Mouse (Mus musculus) thymus, adult 2 months (tissue): ENCODE results near the gene Cmtm5. TPM values are rescaled to one million over a fixed set of nuclear protein-coding genes. Genes with fewer than 3 reads are reported as not detected.
"Not testable (repeated sequence)": the region's sequence is repeated elsewhere in the genome, so short reads cannot be mapped to it uniquely, and the experiment has no call there.

Experiments used
- DNase-seq: peaks from one replicate; pipeline ENCODE4 v3.0.0; 2021
- H3K27ac ChIP-seq: fragments of 200-500 bp; 2 replicates; pipeline ENCODE4 v1.5.1; 2012; ENCODE audit warnings: low read length, control low read depth; ENCODE audit not compliant: control insufficient read depth, insufficient read depth
- H3K27me3 ChIP-seq: fragments of 200-500 bp; 2 replicates; pipeline ENCODE4 v1.6.1; 2012; ENCODE audit warnings: mild to moderate bottlenecking, low read length, moderate library complexity, mixed read lengths; ENCODE audit not compliant: control insufficient read depth, insufficient read depth
- H3K36me3 ChIP-seq: fragments of 200-500 bp; 2 replicates; pipeline ENCODE4 v1.6.1; 2012; ENCODE audit warnings: mild to moderate bottlenecking, low read length, moderate library complexity; ENCODE audit not compliant: control insufficient read depth, insufficient read depth
- H3K4me1 ChIP-seq: fragments of 200-500 bp; replicated peaks from 2 replicates; pipeline ENCODE4 v1.6.1; 2012; ENCODE audit warnings: low read length; ENCODE audit not compliant: control insufficient read depth, insufficient read depth
- H3K4me3 ChIP-seq: fragments of 200-500 bp; 2 replicates; pipeline ENCODE4 v1.5.1; 2012; ENCODE audit warnings: mild to moderate bottlenecking, low read length, control low read depth, moderate library complexity; ENCODE audit not compliant: control insufficient read depth, insufficient read depth
- CTCF ChIP-seq: fragments of 200-500 bp; IDR thresholded peaks from 2 replicates; pipeline ENCODE4 v1.5.1; 2012; ENCODE audit warnings: mild to moderate bottlenecking, control low read depth, low read length, moderate library complexity, borderline replicate concordance; ENCODE audit not compliant: control insufficient read depth, poor library complexity, insufficient read depth; ENCODE audit errors: extremely low read depth
- POLR2A ChIP-seq: fragments of 200-500 bp; IDR thresholded peaks from 2 replicates; pipeline ENCODE4 v1.6.1; 2012; ENCODE audit warnings: mild to moderate bottlenecking, low read length, control low read depth, moderate library complexity; ENCODE audit not compliant: control insufficient read depth, poor library complexity, insufficient read depth; ENCODE audit errors: extremely low read depth
- WGBS: fragments of 180-500 bp; shearing (Covaris S2); methylation state at CpG from one replicate; pipeline ENCODE4 v1.1.7; 2018; 5-methylcytosine and 5-hydroxymethylcytosine counted together
- polyA plus RNA-seq: library from polyadenylated mRNA; depleted of rRNA; stranded (reverse); fragments of >200 nt; gene quantifications from 2 replicates; pipeline ENCODE4 v1.2.3, GENCODE M21; 2012

Gene Cmtm5
- polyA plus RNA-seq, 1 experiment, result 0.67 TPM

- WGBS, result 92% methylated on average over 15 of the region's 15 CpGs
- no peak overlapping the region for H3K4me3 ChIP-seq
- no peaks in the 10 kb centered on the region for H3K27me3 ChIP-seq
- no peak overlapping the region for H3K27ac ChIP-seq
- no peak for DNase-seq
- TF ChIP-seq CTCF, result no peak
- TF ChIP-seq POLR2A, result no peak
- H3K4me1 ChIP-seq, result no peaks in the 10 kb centered on the region
- no peaks in the 10 kb centered on the region for H3K36me3 ChIP-seq
Measured at GRCm38 (mm10) chr14:54965044-54965443, 29.0 kb downstream of the Cmtm5 start.

GRCm38 (mm10) chr14:54965631-54966030 lies 29.6 kb downstream of the Cmtm5 start:
- no peaks in the 10 kb centered on the region for H3K36me3 ChIP-seq
- H3K27ac ChIP-seq, result no peak overlapping the region
- no peak for TF ChIP-seq CTCF
- TF ChIP-seq POLR2A, result no peak
- H3K4me1 ChIP-seq, result no peaks in the 10 kb centered on the region
- DNase-seq, result no peak
- 81% methylated on average over 6 of the region's 6 CpGs for WGBS
- H3K27me3 ChIP-seq, result no peaks in the 10 kb centered on the region
- H3K4me3 ChIP-seq, result no peak overlapping the region

DNA sequence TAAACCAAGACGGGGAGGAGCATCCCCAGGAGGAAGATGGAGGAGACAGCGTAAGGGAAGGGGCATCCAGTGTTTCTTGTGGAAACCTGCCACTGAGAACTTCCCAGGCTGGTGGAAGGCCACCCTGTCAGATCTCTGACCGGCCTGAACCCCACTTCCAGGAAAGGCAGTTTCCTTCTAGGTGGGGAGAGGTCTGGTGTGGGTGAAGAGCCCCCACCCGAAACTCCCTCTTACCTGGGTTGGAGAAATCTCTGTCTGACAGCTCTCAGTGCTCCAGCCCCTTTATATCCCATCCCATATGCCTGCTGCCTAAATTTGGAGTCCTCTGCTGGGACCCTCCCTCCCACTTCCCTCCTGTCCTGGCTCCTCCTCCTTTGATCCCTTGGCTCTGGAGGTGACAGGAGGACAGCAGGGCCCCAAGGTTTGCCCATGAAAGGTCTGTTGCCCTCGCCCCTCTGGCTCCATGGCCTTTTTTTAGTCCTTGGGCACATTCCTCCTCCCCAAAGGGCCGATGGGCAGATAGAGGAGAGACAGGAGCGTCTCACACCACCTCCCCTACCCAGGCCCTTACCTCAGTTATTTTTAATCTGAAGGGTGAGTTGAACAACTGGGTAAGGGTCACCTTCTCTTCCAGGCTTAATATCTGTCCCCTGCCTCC lies 30.4 kb downstream of the Cmtm5 start, which contains the start of gene Myh6:
Myh6 (minus strand) TSS at position 608 of the 658 bp plus-strand sequence.
- WGBS, result 83% methylated on average over 7 of the region's 7 CpGs
- H3K27me3 ChIP-seq, result no peaks in the 10 kb centered on the region
- no peaks in the 10 kb centered on the region for H3K36me3 ChIP-seq
- TF ChIP-seq POLR2A, result no peak
- TF ChIP-seq CTCF, result no peak
- H3K27ac ChIP-seq, result no peak within 1 kb of the TSS
- H3K4me3 ChIP-seq, result no peak within 1 kb of the TSS
- DNase-seq, result no peak
- H3K4me1 ChIP-seq, result no peaks in the 10 kb centered on the region

- no peaks in the 10 kb centered on the region for H3K4me1 ChIP-seq
- no peak overlapping the region for H3K27ac ChIP-seq
- no peaks in the 10 kb centered on the region for H3K27me3 ChIP-seq
- WGBS, result 95% methylated on average over 3 of the region's 3 CpGs
- no peaks in the 10 kb centered on the region for H3K36me3 ChIP-seq
- DNase-seq, result no peak
- TF ChIP-seq CTCF (no peak), POLR2A (no peak)
- H3K4me3 ChIP-seq, result no peak overlapping the region
Measured at GRCm38 (mm10) chr14:54967874-54968273, 31.8 kb downstream of the Cmtm5 start.

- Histone ChIP-seq H3K27me3 (no peaks in the 10 kb centered on the region), H3K36me3 (no peaks in the 10 kb centered on the region), H3K4me3 (no peak overlapping the region), H3K27ac (no peak overlapping the region), H3K4me1 (no peaks in the 10 kb centered on the region)
- DNase-seq, result no peak
- TF ChIP-seq POLR2A, result no peak
- no peak for TF ChIP-seq CTCF
Measured at GRCm38 (mm10) chr14:54968344-54968743, 32.3 kb downstream of the Cmtm5 start.

- not testable (repeated sequence) for H3K36me3 ChIP-seq, H3K27ac ChIP-seq, H3K4me3 ChIP-seq, H3K4me1 ChIP-seq, H3K27me3 ChIP-seq, DNase-seq
- 94% methylated on average over 11 of the region's 11 CpGs for WGBS
Measured at GRCm38 (mm10) chr14:54972786-54973185, 36.7 kb downstream of the Cmtm5 start.
